9 mouse cellular contexts compared by ENCODE assay signal in genomic region chr13:34408007-34408668, GRCm38 (mm10).
DNase-seq lines count a peak whose midpoint lies in the region; ATAC-seq lines count a peak whose summit lies in the region.
"Had no signal": no experiment of that assay in that cellular context is flagged by ENCODE, and none has a peak within 500 bp of the region (broad histone marks: within the 10 kb centered on the region; RNA-seq: fewer than 3 reads in every experiment).

No protein-coding gene starts in this region.

- ATAC-seq in liver, embryonic 16.5 days (ENCODE audit: low read depth) = peak; percentile 67; the same call in 1 of the 2 replicates

- H3K27me3 ChIP-seq in liver, embryonic 16.5 days (ENCODE audit: control insufficient read depth, insufficient read depth, low read depth, low read length) = no peaks in the 10 kb centered on the region
- H3K27me3 ChIP-seq: midbrain, embryonic 12.5 days had no signal

- no peak overlapping the region for H3K4me2 ChIP-seq in liver, embryonic 16.5 days (ENCODE audit: low read depth, low read length)
- H3K4me2 ChIP-seq: midbrain, embryonic 12.5 days had no signal

- 41% methylated on average over 4 of the region's 4 CpGs for WGBS in liver, embryonic 16.5 days (ENCODE audit: insufficient replicate concordance)

- no peak overlapping the region for H3K9ac ChIP-seq in liver, embryonic 16.5 days (ENCODE audit: low read depth, low read length)
- H3K9ac ChIP-seq: midbrain, embryonic 12.5 days had no signal

- H3K27ac ChIP-seq in liver, embryonic 16.5 days (ENCODE audit: low read length) = no peak overlapping the region
- H3K27ac ChIP-seq: midbrain, embryonic 12.5 days had no signal

- DNase-seq in adrenal gland, adult 2 months = peak; percentile 27
- no peak for DNase-seq in adrenal gland, postnatal 4 days (ENCODE audit: low spot score in 2 of 2)
- peak; percentile 26 to 28 for DNase-seq in kidney, postnatal 4 days
- DNase-seq in kidney, adult 8-10 months = no peak
- peak; percentile 54 to 73 for DNase-seq in frontal cortex, postnatal 36 days (ENCODE audit: low spot score in 2 of 2)
- DNase-seq in thymus, postnatal 25 days = no peak
- no peak for DNase-seq in spleen, postnatal 4 days (ENCODE audit: low spot score in 2 of 2)

- no peaks in the 10 kb centered on the region for H3K4me1 ChIP-seq in liver, embryonic 16.5 days (ENCODE audit: control insufficient read depth, low read depth, low read length)
- H3K4me1 ChIP-seq: midbrain, embryonic 12.5 days had no signal

- H3K36me3 ChIP-seq in liver, embryonic 16.5 days (ENCODE audit: control insufficient read depth, insufficient read depth) = no peaks in the 10 kb centered on the region
- H3K36me3 ChIP-seq: midbrain, embryonic 12.5 days had no signal

- H3K4me3 ChIP-seq in liver, embryonic 16.5 days (ENCODE audit: low read depth, low read length) = no peak overlapping the region
- H3K4me3 ChIP-seq: midbrain, embryonic 12.5 days had no signal

- no peaks in the 10 kb centered on the region for H3K9me3 ChIP-seq in liver, embryonic 16.5 days (replicated peaks; ENCODE audit: control insufficient read depth, low read length)
- H3K9me3 ChIP-seq: midbrain, embryonic 12.5 days had no signal

Comparison
In these comparisons a context has a peak if more than half of its experiments do, and no peak if none do; other contexts are left out.
1. DNase-seq: peak in adrenal gland, adult 2 months (single experiment), kidney, postnatal 4 days (2 of 2) and frontal cortex, postnatal 36 days (2 of 2); none in adrenal gland, postnatal 4 days (0 of 2), kidney, adult 8-10 months (0 of 2), thymus, postnatal 25 days (single experiment) and spleen, postnatal 4 days (0 of 2).